Mouse (Mus musculus) forebrain, embryonic 14.5 days (tissue): ENCODE measurements around the gene Mta2. TPM values are rescaled to one million over a fixed set of nuclear protein-coding genes. Genes with fewer than 3 reads are reported as not detected.

Source experiments
- ATAC-seq: fragments of 200-750 bp; cut with Nextera tagmentation; 2 replicates; pipeline ENCODE4 v1.8.0; 2017; ENCODE audit warnings: mild to moderate bottlenecking, moderate library complexity
- DNase-seq: peaks from one replicate; pipeline ENCODE4 v3.0.0-alpha.2; 2015; ENCODE audit warnings: low spot score
- H3K27ac ChIP-seq: fragments of 300-500 bp; sonication (generic); 2 replicates; pipeline ENCODE4 v1.5.1; 2014; ENCODE audit warnings: low read depth, mild to moderate bottlenecking, control low read depth, low read length, moderate library complexity
- H3K27me3 ChIP-seq: fragments of 300-500 bp; sonication (generic); replicated peaks from 2 replicates; pipeline ENCODE4 v1.6.1; 2014; ENCODE audit warnings: low read length, control low read depth, mixed read lengths; ENCODE audit not compliant: control insufficient read depth, insufficient read depth
- H3K36me3 ChIP-seq: fragments of 300-500 bp; sonication (generic); 2 replicates; pipeline ENCODE4 v1.6.1; 2014; ENCODE audit warnings: low read length, control low read depth; ENCODE audit not compliant: control insufficient read depth, insufficient read depth
- H3K4me1 ChIP-seq: fragments of 300-500 bp; sonication (generic); 2 replicates; pipeline ENCODE4 v1.6.1; 2014; ENCODE audit warnings: antibody characterized with exemption, low read length, control low read depth; ENCODE audit not compliant: control insufficient read depth, insufficient read depth
- H3K4me2 ChIP-seq: fragments of 300-500 bp; sonication (generic); 2 replicates; pipeline ENCODE4 v1.6.1; 2014; ENCODE audit warnings: mild to moderate bottlenecking, control low read depth, low read length
- H3K4me3 ChIP-seq: fragments of 300-500 bp; sonication (generic); 2 replicates; pipeline ENCODE4 v1.5.1; 2014; ENCODE audit warnings: low read depth, low read length, control low read depth
- H3K9ac ChIP-seq: fragments of 300-500 bp; sonication (generic); 2 replicates; pipeline ENCODE4 v1.6.1; 2014; ENCODE audit warnings: mild to moderate bottlenecking, low read length, control low read depth, moderate library complexity
- H3K9me3 ChIP-seq: fragments of 300-500 bp; sonication (generic); replicated peaks from 2 replicates; pipeline ENCODE4 v1.6.1; 2016; ENCODE audit warnings: low read length, control low read depth, mixed read lengths; ENCODE audit not compliant: control insufficient read depth
- WGBS: fragments of 180-500 bp; shearing (Covaris S2); extraction: QIAGEN DNeasy Blood & Tissue Kit; methylation state at CpG from one replicate; pipeline ENCODE4 v1.1.7; 2014; 5-methylcytosine and 5-hydroxymethylcytosine counted together
- polyA plus RNA-seq: library from polyadenylated mRNA; unstranded; fragments of >200 nt; fragmentation: Nextera tagmentation; extraction: Ambion mirVana; gene quantifications from 2 replicates; pipeline ENCODE4 v1.2.1, GENCODE M21; 2014

Gene Mta2
- polyA plus RNA-seq, 1 experiment from 2014 or later = 57.1 TPM

DNA sequence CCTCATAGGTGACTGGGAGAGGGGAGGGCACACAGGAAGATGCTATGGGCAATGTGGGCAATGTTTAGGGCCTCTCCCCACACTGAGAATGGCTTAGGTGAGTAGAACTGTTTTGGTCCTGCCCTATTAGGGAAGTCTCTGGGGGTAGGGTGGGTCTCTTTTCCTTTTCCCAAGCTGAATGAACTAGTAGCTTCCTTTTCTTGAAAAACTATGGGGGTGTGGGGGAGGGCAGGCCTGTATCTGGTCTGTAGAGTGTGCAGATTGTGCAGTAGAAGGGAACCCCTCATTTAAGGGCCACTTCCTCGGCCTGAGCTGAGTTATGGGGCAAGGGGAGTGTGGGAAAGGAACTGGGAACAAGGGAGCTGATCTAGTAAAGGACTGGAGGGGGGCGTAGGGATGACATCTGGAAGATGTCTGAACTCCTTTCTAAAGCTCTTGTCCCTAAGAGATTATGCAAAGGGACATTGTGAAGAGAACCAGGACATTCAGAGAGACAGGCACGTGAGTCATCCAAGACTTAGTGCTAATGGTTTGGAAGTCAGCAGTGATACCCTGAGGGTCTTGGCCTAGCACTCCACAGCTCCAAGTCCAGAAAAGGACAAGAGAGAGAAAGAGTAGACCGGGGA, 49.7 kb downstream of the Mta2 start:
- no peaks in the 10 kb centered on the region for H3K9me3 ChIP-seq
- H3K9ac ChIP-seq = no peak overlapping the region
- DNase-seq (no peak), ATAC-seq (no peak)
- WGBS = 75% methylated on average over 4 of the region's 4 CpGs
- H3K36me3 ChIP-seq = no peaks in the 10 kb centered on the region
- H3K27me3 ChIP-seq = peaks cover 11% of the 10 kb centered on the region; the same call in 1 of the 2 replicates
- H3K4me1 ChIP-seq = peaks cover 14% of the 10 kb centered on the region
- no peak overlapping the region for H3K4me3 ChIP-seq
- no peak overlapping the region for H3K27ac ChIP-seq
- peak overlapping the region; percentile 89; the same call in 1 of the 2 replicates for H3K4me2 ChIP-seq

DNA sequence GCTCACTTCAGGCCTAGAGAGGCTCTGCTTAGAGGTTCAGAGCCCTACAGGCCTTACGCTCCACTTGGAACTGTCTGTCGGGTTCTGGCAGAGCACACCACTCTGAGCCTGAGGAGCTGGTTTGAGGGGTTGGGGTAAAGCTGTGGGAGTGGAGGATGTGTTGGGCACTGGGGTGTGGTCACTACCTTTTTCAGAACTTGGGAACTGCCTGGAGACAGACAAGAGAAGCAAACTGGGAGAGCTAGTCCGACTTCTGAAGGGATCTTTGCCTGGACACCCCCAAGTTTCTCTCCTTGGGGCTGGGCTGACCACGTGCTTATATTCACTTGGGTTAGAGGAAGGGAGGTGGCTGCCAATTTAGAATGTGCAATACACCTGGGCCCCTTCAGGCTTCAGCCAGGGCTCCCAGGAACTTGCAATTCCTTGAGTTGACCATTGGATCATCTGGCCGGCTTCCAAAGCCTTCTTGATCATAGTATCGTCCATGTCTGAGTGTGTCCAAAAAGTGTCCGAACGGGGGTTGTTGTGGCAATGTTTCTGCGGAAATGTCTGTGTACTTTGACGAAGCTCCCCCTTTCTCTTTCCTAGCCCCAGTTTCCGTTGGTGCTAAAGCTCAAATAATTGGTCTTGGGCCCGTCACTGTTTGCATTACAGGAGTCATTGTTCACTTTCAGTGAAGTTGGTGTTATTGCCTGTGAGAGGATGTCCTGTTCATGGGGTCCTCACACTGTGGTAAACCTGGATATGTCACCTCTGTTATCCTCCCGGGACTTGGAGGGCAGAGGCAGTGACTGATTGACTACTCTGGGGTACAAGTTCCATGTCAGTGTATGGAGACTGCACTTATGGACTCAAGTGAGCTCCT, 50.4 kb downstream of the Mta2 start:
- H3K4me1 ChIP-seq = peaks cover 14% of the 10 kb centered on the region
- no peak overlapping the region for H3K9ac ChIP-seq
- no peak overlapping the region for H3K27ac ChIP-seq
- no peak overlapping the region for H3K4me2 ChIP-seq
- WGBS = 80% methylated on average over 13 of the region's 13 CpGs
- H3K27me3 ChIP-seq = peaks cover 11% of the 10 kb centered on the region; the same call in 1 of the 2 replicates
- no peaks in the 10 kb centered on the region for H3K9me3 ChIP-seq
- H3K4me3 ChIP-seq = no peak overlapping the region
- no peak for DNase-seq
- no peaks in the 10 kb centered on the region for H3K36me3 ChIP-seq
- ATAC-seq = no peak

GRCm38 (mm10) chr19:8992769-8993624, 51.3 kb downstream of the Mta2 start:
- no peak overlapping the region for H3K27ac ChIP-seq
- no peaks in the 10 kb centered on the region for H3K36me3 ChIP-seq
- ATAC-seq (peak; percentile 18; the same call in 1 of the 2 replicates), DNase-seq (peak; percentile 75)
- no peaks in the 10 kb centered on the region for H3K9me3 ChIP-seq
- no peak overlapping the region for H3K4me3 ChIP-seq
- H3K4me2 ChIP-seq = no peak overlapping the region
- H3K27me3 ChIP-seq = peaks cover 11% of the 10 kb centered on the region; the same call in 1 of the 2 replicates
- 43% methylated on average over 12 of the region's 12 CpGs for WGBS
- H3K9ac ChIP-seq = no peak overlapping the region
- H3K4me1 ChIP-seq = peaks cover 17% of the 10 kb centered on the region

- 41% methylated on average over 2 of the region's 2 CpGs for WGBS
- Histone ChIP-seq H3K4me2 (no peak overlapping the region), H3K4me3 (no peak overlapping the region), H3K9ac (no peak overlapping the region), H3K27me3 (peaks cover 8% of the 10 kb centered on the region; the same call in 1 of the 2 replicates), H3K9me3 (no peaks in the 10 kb centered on the region), H3K27ac (no peak overlapping the region), H3K36me3 (no peaks in the 10 kb centered on the region), H3K4me1 (peaks cover 22% of the 10 kb centered on the region)
- no peak for DNase-seq
- ATAC-seq = no peak
Observed at GRCm38 (mm10) chr19:8993625-8993912, 51.9 kb downstream of the Mta2 start.

DNA sequence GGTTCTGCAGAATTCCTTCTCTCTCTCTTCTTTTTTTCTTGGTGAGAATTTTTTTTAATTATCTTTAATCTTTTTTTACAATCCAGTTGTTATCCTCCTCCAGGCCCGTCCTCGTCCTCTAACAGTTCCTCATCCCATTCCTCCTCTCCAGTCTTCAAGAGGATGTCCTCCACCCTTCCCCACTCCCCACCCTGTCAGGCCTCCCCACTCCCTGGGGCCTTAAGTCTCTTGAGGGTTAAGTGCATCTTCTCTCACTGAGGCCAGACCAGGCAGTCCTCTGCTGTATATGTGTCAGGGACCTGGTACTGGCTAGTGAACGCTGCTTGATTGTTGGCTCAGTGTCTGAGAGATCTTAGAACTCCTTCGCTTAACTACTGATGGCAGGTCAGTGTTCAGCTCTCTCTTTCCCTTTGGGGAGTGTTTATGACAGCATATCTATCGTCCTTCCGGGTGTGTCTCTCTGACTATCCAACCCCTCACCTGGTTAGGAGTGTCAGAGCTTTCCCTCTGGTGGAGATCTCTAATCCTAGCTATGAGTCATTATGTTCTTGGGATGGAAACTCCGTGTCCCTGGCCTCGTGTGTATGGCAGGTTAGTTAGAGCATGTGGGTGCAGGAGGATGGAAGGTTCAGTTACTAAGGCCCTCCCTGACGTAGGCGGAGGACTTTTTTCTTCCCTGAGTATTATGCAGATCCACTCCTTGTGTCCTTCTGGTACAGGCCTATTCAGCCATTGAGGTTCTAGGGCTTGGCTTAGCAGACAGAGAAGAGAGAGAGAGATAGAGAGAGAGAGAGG, 53.3 kb downstream of the Mta2 start:
- DNase-seq = no peak
- Histone ChIP-seq H3K27me3 (no peaks in the 10 kb centered on the region), H3K4me1 (peaks cover 14% of the 10 kb centered on the region), H3K9ac (no peak overlapping the region), H3K36me3 (no peaks in the 10 kb centered on the region), H3K4me3 (no peak overlapping the region), H3K4me2 (no peak overlapping the region), H3K9me3 (no peaks in the 10 kb centered on the region), H3K27ac (no peak overlapping the region)
- 81% methylated on average over 10 of the region's 10 CpGs for WGBS
- ATAC-seq = no peak

- Histone ChIP-seq H3K27ac (no peak overlapping the region), H3K9me3 (no peaks in the 10 kb centered on the region), H3K4me3 (no peak overlapping the region), H3K27me3 (no peaks in the 10 kb centered on the region), H3K36me3 (no peaks in the 10 kb centered on the region), H3K4me2 (no peak overlapping the region), H3K4me1 (peaks cover 8% of the 10 kb centered on the region; the same call in 1 of the 2 replicates), H3K9ac (no peak overlapping the region)
- WGBS = 90% methylated on average over 6 of the region's 6 CpGs
- no peak for DNase-seq
- ATAC-seq = no peak
Observed at GRCm38 (mm10) chr19:8996601-8997000, 54.9 kb downstream of the Mta2 start.

DNA sequence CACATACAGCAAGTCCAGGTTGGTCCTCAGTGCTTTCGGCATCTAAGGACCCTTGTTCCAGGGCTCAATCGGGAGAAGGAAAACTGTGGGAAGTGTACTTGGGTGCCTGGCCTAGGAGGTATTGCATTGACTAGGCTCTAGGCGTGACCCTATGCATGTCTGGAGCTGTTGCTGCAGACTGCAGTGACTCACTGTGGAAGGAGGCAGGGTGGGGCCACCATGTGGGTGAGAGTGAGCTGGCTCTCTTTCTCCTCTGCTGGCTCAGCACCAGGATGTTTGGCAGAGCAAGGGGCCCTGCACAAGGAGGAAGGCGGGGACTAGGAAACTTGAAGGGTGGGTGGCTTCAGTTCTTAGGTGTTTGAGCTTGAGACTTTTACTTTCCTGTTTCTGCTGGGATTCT, 55.9 kb downstream of the Mta2 start:
- no peak overlapping the region for H3K9ac ChIP-seq
- H3K4me1 ChIP-seq = peaks cover 8% of the 10 kb centered on the region; the same call in 1 of the 2 replicates
- ATAC-seq (peak; percentile 78), DNase-seq (peak; percentile 76)
- no peak overlapping the region for H3K27ac ChIP-seq
- 58% methylated on average over 4 of the region's 4 CpGs for WGBS
- no peaks in the 10 kb centered on the region for H3K9me3 ChIP-seq
- no peaks in the 10 kb centered on the region for H3K27me3 ChIP-seq
- no peak overlapping the region for H3K4me3 ChIP-seq
- no peak overlapping the region for H3K4me2 ChIP-seq
- no peaks in the 10 kb centered on the region for H3K36me3 ChIP-seq

GRCm38 (mm10) chr19:8998546-8998945, 56.9 kb downstream of the Mta2 start:
- H3K4me3 ChIP-seq = no peak overlapping the region
- WGBS = 80% methylated on average over 6 of the region's 6 CpGs
- no peaks in the 10 kb centered on the region for H3K9me3 ChIP-seq
- H3K9ac ChIP-seq = no peak overlapping the region
- DNase-seq = no peak
- H3K27ac ChIP-seq = no peak overlapping the region
- H3K27me3 ChIP-seq = no peaks in the 10 kb centered on the region
- peaks cover 8% of the 10 kb centered on the region; the same call in 1 of the 2 replicates for H3K4me1 ChIP-seq
- H3K4me2 ChIP-seq = no peak overlapping the region
- no peak for ATAC-seq
- H3K36me3 ChIP-seq = no peaks in the 10 kb centered on the region
